Mouse (Mus musculus): ENCODE results near the gene Bbc3.

DNA sequence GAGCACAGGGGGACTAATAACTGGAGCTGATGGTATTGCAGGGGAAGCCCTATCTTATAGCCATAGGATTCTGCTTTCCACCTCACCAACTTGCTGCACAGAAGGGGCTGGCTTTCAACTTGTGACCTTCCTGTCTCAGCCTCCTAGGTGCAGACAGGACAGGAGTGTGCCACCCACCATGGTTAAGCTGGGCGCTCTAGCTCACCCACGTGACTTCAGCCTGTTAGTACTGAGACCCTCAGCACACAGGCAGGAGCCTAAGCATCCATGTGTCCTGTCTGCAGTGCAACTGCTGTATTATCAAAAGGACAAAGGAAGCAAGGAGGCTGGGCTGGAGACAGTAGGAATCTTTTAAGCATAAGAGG, 18.4 kb downstream of the Bbc3 start:
- TF ChIP-seq CTCF (IDR thresholded peaks at IDR 0.05) = no peak
- TF ChIP-seq EP300 (IDR thresholded peaks at IDR 0.05; ENCODE audit: insufficient read depth, low read depth, low read length) = no peak
- TF ChIP-seq POLR2A (IDR thresholded peaks at IDR 0.05; ENCODE audit: insufficient read depth, low read depth, low read length) = no peak
